Mouse (Mus musculus) stomach, postnatal 0 days (tissue): Measurements from ENCODE around the gene Snx7.

Source experiments
- CTCF ChIP-seq: IDR thresholded peaks from 2 replicates; pipeline ENCODE4 v1.5.1; 2016; ENCODE audit warnings: antibody characterized with exemption, low read depth, mild to moderate bottlenecking, moderate library complexity
- EP300 ChIP-seq: optimal IDR thresholded peaks from 2 replicates; pipeline ENCODE3; 2016; ENCODE audit warnings: antibody characterized with exemption

DNA sequence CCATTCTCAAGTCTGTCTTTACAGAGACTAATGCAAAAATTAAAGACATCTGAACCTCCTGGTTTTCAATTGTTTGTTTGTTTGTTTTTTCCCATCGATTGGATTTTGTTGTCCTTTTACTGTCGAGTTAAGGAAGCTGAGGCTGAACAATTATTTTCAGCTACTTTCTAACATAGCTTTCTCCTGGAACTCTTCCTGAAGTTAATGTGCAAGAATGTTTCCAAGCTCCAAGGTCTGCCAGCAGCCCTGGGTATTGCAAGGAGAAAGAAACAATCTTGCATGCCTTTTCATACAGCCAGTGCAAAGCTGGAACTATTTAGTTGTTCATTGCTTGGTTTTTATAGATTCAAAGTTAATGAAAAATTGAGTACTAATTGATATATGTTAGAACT, 584 bp upstream of the Snx7 start:
- TF ChIP-seq CTCF (no peak), EP300 (no peak)
